Mouse (Mus musculus) ES-Bruce4 (cell line): ENCODE results near the gene Sh3bp2.

ENCODE experiments used
- CTCF ChIP-seq: IDR thresholded peaks from one replicate; pipeline ENCODE4 v1.8.1; 2011; ENCODE audit warnings: low read depth, low read length
- EP300 ChIP-seq: IDR thresholded peaks from 2 replicates; pipeline ENCODE4 v1.6.1; 2011; ENCODE audit warnings: low read depth, low read length; ENCODE audit not compliant: insufficient read depth
- POLR2A ChIP-seq: IDR thresholded peaks from one replicate; pipeline ENCODE4 v1.8.1; 2011; ENCODE audit warnings: low read length; ENCODE audit not compliant: insufficient read depth

- TF ChIP-seq CTCF = no peak
- no peak for TF ChIP-seq POLR2A
- TF ChIP-seq EP300 = no peak
Observed at GRCm38 (mm10) chr5:34592666-34593065, 67.0 kb downstream of the Sh3bp2 start.
